Comparison of ENCODE assay signal across 10 mouse cellular contexts in genomic region chr1:77896226-77896625, GRCm38 (mm10).
A peak's percentile ranks its signal among the peaks of the same experiment; 100 is the strongest.
DNase-seq lines count a peak whose midpoint lies in the region; ATAC-seq and TF ChIP-seq lines count a peak whose summit lies in the region.
"Had no signal": no experiment of that assay in that cellular context is flagged by ENCODE, and none has a peak within 500 bp of the region (broad histone marks: within the 10 kb centered on the region; RNA-seq: fewer than 3 reads in every experiment).

No protein-coding gene starts in this region.

- H3K9me3 ChIP-seq in heart, embryonic 12.5 days (replicated peaks) = no peaks in the 10 kb centered on the region
- H3K9me3 ChIP-seq: limb, embryonic 13.5 days had no signal

- no peak for ATAC-seq in heart, embryonic 12.5 days (ENCODE audit: insufficient number of reproducible peaks, low FRiP score)
- no peak for ATAC-seq in CD4-positive, CD25-positive, alpha-beta regulatory T cell, adult 4 months

- TF ChIP-seq POLR2A in heart, adult 2 months (IDR thresholded peaks at IDR 0.05; ENCODE audit: insufficient read depth, low read depth, low read length) = no peak

- H3K4me2 ChIP-seq in heart, embryonic 12.5 days = no peak overlapping the region
- H3K4me2 ChIP-seq: limb, embryonic 13.5 days had no signal

- intact Hi-C loops in heart, adult 2 months (cut with DNase I) = no loop called here
- intact Hi-C loops in left cerebral cortex, postnatal 4 days (cut with DNase I) = loop anchor here (5.0 to 10.0 kb wide), 2 partner anchors 379 to 1971 kb away; partner anchors contain the start of gene Epha4

- H3K9ac ChIP-seq in heart, adult 2 months (ENCODE audit: low read depth, low read length) = no peak overlapping the region
- H3K9ac ChIP-seq in heart, embryonic 12.5 days = no peak overlapping the region
- H3K9ac ChIP-seq: limb, embryonic 13.5 days had no signal

- no peak for TF ChIP-seq EP300 in heart, adult 2 months (IDR thresholded peaks at IDR 0.05; ENCODE audit: insufficient read depth, low read depth, low read length)

- H3K4me1 ChIP-seq in heart, adult 2 months (ENCODE audit: control insufficient read depth, insufficient read depth, low read length) = no peaks in the 10 kb centered on the region
- H3K4me1 ChIP-seq in heart, embryonic 12.5 days (replicated peaks) = no peaks in the 10 kb centered on the region
- H3K4me1 ChIP-seq: limb, embryonic 13.5 days had no signal

- no peak overlapping the region for H3K27ac ChIP-seq in heart, adult 2 months
- no peak overlapping the region for H3K27ac ChIP-seq in heart, embryonic 12.5 days (ENCODE audit: poor library complexity, severe bottlenecking)
- H3K27ac ChIP-seq: limb, embryonic 13.5 days had no signal

- WGBS in heart, adult 2 months = 45% methylated on average over 5 of the region's 5 CpGs
- 58% methylated on average over 5 of the region's 5 CpGs for whole genome bisulfite sequencing in heart, embryonic 12.5 days

- no peak for DNase-seq in heart, adult 2 months
- peak; percentile 6 for DNase-seq in MN1 (ENCODE audit: low spot score)
- DNase-seq in fibroblast of lung, adult 2 months (ENCODE audit: low read depth) = peak; percentile 17
- peak; percentile 19 for DNase-seq in left cerebral cortex, postnatal 4 days
- DNase-seq in telencephalon, adult 2 months (ENCODE audit: low read depth, low spot score) = peak; percentile 58
- DNase-seq in thymus, adult 18-20 months = no peak

- no peaks in the 10 kb centered on the region for H3K36me3 ChIP-seq in heart, adult 2 months (ENCODE audit: control insufficient read depth, insufficient read depth, low read length)
- no peaks in the 10 kb centered on the region for H3K36me3 ChIP-seq in heart, embryonic 12.5 days
- H3K36me3 ChIP-seq: G1E; limb, embryonic 13.5 days had no signal

- H3K27me3 ChIP-seq in heart, adult 2 months (ENCODE audit: control insufficient read depth, insufficient read depth, low read length) = no peaks in the 10 kb centered on the region
- H3K27me3 ChIP-seq in heart, embryonic 12.5 days (replicated peaks) = no peaks in the 10 kb centered on the region

- no peak overlapping the region for H3K4me3 ChIP-seq in heart, adult 2 months
- H3K4me3 ChIP-seq in heart, embryonic 12.5 days = no peak overlapping the region
- H3K4me3 ChIP-seq: limb, embryonic 13.5 days had no signal

- H3K79me2 ChIP-seq in heart, adult 2 months (replicated peaks; ENCODE audit: control insufficient read depth, insufficient read depth, low read length) = no peaks in the 10 kb centered on the region

- peak; percentile 68 for TF ChIP-seq CTCF in heart, adult 2 months (IDR thresholded peaks at IDR 0.05)

Comparison
In these comparisons a context has a peak if more than half of its experiments do, and no peak if none do; other contexts are left out.
1. DNase-seq: peak in MN1 (single experiment), fibroblast of lung, adult 2 months (single experiment), left cerebral cortex, postnatal 4 days (single experiment) and telencephalon, adult 2 months (single experiment); none in heart, adult 2 months (0 of 2) and thymus, adult 18-20 months (0 of 2).